Mouse (Mus musculus) cerebellum, postnatal 4 days (tissue): ENCODE data around the gene Lrg1.

Experiments used
- DNase-seq, 2 experiments: peaks; one replicate each; pipeline ENCODE4 v3.0.0; 2022; ENCODE audit warnings: low spot score in 2 of 2, mixed read lengths in 1 of 2

The Lrg1 gene

GRCm38 (mm10) chr17:56074097-56074826 lies 47.5 kb downstream of the Lrg1 start:
- DNase-seq: peak; percentile 46 to 68

GRCm38 (mm10) chr17:56072243-56072642 lies 49.6 kb downstream of the Lrg1 start:
- no peak for DNase-seq

GRCm38 (mm10) chr17:56071126-56071525 lies 50.7 kb downstream of the Lrg1 start:
- DNase-seq: no peak
